Mouse (Mus musculus): ENCODE results near the gene Nid2. TPM values are rescaled to one million over a fixed set of nuclear protein-coding genes. Genes with fewer than 3 reads are reported as not detected.

Gene Nid2
- total RNA-seq, 2 experiments from 2014 or later, result 4.1 to 5.2 TPM

DNA sequence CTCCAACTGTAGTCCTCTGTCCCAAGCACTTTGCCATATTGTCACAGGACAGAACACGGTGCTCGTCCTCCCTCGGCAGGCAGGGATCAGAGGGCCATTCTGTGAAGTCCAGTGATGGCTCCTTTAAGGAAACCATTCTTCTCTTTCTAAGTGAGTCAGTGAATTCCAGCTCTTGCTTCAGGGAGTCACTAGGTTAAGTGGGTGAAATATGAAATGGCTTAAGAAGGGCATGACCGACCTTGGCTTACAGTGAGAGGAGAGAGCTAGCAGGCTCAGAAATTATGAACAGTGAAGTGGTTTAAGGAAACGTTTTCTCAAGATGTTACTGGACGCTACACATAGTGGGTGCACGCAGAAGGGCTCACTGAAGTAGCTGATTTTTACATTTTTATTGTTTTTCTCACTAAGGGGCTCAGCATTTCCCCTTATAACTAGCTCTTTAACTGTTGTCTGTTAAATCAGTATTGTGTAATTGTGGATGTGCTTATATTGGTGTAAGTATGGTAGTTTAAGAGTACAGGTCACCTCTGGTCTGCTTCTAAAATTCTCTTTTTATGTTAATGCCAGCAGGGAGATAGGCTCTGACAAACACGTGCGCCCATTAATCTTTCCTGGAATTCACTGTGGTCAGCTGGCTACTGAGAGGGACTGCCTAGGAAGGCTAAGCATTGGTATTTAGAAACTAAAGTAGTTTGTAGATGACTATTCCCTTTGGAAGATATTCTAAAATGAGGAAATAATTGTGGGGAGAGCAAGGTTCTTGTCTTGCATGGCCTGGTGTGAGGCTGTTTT, 34.9 kb downstream of the Nid2 start:
- no peak for DNase-seq

DNA sequence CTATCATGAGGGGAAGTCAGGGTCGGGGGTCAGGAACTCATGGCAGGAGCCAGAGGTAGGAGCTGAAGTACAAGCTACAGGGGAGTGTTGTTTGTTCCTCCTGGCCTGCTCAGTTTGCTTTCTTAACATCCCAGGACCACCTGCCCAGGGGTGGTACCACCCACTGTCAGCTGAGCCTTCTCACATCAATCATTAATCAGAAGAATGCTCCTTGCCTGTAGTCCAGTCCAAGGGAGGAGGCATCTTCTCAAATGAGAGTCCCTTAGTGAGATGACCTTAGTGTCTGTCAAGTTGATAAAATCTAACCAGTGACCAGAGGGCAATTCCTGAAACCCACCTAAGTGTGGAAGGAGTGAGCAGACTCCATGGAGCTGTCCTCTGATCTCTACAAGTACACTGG, 37.4 kb downstream of the Nid2 start:
- DNase-seq, result no peak

DNA sequence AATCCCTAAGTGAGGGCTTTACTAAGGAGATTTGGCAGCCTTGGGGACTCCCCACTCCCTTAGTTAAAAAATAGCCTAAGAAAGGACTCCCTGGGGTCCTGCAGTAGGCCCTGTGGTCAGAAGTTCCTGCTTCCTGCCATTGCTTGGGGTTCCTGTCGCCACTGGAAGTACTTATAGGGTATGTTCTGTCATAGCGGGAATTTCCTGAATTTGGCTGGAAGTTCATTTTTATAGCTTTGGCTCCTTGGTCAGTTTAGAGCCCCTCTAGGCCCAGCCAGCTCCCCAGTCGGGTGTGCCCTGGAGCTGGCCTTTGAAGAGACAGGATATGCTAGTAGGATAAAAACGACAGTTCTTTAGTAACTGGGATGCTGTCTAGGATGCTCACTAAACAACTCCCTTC, 43.8 kb downstream of the Nid2 start:
- DNase-seq, result no peak

DNA sequence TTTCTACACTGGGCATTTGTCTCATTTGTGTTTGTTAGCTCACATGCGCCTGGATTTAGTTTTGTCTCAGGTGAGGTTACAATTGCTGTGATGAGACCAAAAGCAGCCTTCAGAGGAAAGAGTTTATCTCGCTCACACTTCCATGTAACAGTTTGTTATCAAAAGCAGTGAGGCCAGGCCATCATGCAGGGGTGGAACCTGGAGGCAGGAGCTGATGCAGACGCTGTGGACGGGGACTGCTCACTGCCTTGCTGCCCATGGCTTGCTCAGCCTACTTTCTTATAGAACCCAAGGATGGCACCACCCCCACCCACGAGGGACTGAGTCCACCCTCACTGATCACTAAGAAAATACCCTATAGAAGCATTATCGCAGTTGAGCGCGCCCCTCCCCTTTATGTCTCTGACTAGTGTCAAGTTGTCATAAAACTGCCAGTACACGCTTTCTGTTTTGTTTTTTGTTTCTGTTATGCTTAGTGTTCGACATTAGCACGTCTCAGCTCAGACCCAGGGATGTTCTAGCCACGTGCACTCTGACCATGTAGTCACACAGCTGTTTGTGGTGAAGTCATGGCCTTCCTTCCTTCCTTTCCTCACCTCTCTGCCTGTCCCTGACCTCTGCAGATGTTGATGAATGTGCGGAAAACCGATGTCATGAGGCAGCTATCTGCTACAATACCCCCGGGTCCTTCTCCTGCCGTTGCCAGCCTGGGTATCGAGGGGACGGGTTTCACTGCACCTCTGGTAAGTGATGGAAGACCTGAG, 45.7 kb downstream of the Nid2 start:
- DNase-seq, result no peak

DNA sequence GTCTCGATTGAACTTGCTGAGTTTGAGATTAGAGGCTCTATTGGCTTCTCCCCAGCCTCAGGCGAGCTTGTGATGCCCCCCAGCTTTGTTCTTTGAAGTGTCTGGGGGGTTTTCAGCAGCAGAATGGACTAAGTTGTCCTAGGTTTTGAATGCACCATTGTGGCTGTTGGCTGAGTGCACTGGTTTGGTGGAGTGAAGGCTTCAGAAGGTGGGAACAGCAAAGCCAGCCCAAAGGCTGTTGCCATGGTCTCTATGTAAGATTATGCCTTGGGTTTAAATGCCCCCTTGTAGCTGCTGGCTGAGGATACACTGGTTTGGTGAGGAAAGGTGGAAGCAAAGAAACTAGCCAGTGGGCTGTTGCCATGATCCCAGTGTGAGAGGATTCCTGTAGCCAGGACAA, 49.4 kb downstream of the Nid2 start:
- DNase-seq, result no peak

DNA sequence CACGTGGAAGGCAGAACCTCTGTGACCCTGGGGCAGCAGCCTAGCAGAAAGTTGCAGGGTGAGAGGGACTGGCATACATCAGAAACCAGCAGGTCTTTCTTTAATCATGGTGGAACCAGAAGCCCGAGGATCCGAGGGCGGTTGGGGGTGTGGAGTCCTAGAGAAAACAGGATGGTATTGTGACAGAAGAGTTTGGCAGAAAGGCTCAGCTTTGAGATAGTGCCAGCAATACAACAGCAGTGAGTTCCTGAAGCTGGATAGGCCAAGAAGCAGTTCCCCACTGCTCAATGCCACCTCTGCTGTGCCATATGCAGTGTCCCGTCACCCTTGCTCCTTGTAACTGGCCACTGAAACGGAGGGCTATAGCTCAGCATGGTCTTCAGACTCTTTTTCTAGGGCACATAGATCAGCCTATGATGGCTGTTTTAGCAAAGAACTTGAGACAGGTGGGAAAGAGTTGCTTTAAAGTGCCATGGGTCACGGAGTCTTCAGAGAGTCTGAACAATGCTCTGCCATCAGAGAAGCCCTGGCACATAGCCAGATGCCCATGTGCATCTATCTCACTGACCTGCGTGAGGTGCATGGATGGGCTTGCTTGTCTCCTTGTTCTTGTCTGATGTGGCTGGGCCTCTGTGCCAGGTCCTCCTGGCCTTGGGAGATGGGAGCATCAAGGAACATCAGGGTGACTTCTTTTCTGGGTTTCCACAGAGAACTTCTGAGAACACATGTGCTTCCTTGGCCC, 50.6 kb downstream of the Nid2 start:
- no peak for DNase-seq

DNA sequence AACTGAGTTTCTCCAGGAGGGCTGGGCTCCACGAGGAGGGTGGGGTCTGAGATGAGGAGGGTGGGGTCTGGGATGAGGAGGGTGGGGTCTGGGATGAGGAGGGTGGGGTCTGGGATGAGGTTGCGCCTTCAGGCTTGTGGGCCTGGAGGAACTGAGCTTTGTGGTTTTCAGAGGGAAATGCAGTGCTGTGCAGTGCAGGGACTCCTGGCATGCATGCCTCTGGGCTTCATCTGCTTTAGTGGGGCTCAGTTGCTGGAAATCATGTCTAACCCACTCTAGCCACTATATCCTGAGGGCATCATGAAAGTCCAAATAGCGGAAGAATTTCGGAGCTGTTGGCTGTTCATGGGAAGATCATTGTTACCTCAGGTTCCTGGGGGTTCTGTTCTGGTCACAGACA, 52.2 kb downstream of the Nid2 start:
- DNase-seq, result no peak

DNA sequence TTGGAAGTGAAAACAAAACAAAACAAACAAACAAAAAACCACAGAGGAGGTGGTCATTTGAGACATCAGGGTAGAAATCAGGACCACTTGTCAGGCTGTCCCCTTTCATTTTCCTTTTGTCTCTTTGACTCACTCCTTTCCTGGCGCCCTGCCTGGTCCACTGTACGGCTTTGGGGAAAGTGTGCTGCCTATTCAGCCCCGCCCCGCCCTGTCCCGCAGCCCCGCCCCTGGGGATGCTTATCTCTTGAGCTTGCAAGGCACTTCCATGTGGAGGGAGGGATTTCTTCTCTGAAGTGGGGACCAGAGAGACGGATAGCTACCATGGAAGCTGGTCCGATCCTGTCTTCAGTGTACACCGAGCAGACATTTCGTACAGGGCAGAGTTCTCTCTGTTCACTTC, 52.6 kb downstream of the Nid2 start:
- no peak for DNase-seq

DNA sequence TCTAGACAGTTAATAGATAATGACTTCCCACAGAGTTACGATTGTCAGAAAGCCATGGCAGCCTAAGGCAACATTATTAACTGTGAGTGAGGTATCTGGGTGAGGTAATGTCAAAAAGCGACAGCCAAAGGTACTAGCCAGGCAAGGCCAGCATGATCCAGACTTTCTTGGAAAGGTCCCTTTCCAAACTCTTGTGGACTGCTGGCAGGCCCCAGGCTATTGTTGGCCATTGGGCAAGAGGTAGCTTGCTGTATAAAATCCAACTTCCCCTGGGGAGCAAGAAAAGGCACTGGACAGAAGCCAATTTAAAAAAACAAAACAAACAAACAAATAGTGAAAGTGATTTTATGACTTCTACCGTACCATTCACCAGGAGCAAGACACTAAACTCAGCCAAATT, 56.3 kb downstream of the Nid2 start:
- DNase-seq, result no peak

DNA sequence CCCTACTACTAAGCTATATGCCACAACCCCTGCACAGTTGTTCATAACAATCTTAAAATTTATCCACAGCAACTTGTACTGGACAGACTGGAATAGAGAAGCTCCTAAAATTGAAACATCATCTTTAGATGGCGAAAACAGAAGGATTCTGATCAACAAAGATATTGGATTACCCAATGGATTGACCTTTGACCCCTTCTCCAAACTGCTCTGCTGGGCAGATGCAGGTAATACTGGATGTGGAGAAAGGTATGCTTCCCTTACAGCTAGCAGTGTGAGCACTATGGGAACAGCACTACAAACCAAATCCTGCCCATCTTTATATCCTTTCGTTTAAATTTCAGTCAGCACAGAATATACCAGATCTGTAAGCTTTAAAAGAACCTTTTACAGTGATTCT, 56.8 kb downstream of the Nid2 start:
- DNase-seq, result no peak

DNA sequence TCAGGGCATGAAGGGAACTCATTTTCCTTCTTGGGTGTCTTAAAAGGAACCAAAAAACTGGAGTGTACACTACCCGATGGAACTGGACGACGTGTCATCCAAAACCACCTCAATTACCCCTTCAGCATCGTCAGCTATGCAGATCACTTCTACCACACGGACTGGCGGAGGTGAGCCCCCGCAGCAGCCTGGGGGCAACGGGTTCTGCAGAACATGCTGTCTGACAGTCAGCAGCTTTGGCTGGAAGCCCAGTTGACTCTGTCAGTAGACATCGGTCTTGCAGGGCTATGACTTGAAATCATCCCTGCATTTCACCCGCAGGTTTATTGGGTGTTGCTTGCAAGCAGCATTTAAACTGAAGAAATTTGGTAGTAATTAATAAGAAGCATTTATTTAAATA, 58.9 kb downstream of the Nid2 start:
- no peak for DNase-seq

DNA sequence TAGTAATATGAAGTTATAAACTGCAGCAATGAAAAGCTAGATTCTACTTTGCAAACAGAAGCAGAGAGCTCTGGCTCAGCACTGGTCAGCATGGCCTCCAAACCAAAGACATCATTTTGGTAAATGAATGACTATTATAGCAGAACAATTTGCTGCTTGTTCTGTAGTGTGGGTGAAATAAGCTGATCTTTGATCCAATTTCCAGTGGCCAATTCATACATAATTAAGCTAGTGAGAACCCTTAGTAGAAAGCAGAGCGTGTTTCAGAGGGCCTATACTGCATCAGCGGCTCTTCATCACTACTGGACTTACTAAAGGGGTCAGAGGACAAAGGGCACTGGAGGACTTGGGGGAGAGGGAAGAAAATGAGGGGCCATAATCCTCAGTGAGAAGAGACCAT, 62.0 kb downstream of the Nid2 start:
- DNase-seq, result no peak

DNA sequence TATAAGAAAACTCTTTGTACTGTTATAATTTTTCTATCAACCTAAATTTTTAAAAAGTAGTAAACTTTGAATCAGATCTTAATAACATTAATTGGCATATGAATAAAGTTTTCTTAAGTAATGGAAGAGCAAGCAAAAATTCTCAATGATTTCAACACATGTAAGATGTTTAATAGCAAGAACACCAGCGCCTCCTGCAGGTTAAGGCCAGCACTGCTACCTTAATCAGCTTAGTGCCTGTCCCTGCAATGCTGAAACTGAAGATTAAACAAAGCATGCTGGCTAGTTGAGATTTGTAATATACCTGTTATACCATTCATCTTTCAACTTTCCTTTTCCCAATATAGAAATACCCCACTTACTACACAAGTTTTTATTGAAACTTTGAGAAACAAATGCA, 66.9 kb downstream of the Nid2 start:
- peak; percentile 75 to 77 for DNase-seq

DNA sequence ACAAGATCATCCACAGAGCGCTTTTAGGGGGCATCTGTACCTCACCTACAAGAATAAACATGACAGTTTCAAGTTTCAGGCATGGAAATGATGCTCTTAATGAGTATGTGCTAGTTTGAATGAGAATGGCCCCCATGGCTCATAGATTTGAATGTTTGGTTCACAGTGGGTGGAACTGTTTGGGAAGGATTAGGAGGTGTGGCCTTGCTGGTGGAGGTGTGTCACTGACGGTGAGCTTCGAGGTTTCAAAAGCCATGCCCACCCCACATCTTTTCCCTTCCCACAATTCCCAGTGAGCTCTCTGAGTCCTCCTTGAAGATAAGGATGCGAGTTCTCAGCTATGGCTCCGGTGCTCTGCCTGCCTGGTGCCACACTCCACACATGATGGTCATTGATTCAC, 70.6 kb downstream of the Nid2 start:
- DNase-seq, result no peak

DNA sequence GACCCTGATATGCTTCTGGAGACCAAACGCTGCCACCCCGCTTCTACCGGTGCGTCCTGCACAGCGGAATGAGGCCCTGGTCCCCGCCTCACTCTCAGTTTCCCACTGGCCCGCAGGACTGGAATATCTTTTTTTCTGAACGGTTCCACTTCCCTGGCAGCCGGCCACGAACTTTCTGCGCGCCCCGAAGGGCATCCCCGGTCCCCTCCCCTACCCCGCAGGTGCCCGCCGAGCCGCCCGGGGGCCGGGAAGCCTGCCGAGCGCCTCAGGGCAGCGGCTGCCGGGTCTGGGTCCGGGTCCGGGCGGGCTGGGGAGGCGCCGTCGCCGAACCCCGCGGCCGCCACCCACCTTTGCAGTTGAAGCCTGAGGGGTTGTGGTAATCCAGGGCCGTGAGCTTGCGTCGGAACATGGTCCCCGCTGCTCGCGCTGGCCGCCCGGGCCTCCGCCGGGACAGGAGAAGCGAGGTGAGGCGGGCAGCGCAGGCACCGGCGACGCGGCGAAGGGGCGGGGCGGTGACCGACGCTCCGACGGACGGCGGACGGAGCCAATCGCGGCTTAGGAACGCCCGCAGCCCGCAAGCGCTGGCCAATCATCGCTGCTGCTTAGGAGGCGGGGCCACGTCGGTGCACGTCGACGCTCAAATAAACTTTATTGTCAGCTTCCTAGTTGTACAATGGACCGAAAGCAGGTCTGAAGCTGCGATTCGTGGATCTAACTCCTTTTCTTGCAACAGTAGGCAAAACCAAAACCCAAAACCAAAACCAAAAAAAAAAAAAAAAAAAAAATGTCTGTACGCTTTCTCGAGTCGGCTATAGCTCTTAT, 72.5 kb downstream of the Nid2 start, which contains the start of gene Rtraf:
Gene Rtraf (minus strand): TSS at position 504 of the 822 bp plus-strand sequence.
- DNase-seq, result peak; percentile 89

DNA sequence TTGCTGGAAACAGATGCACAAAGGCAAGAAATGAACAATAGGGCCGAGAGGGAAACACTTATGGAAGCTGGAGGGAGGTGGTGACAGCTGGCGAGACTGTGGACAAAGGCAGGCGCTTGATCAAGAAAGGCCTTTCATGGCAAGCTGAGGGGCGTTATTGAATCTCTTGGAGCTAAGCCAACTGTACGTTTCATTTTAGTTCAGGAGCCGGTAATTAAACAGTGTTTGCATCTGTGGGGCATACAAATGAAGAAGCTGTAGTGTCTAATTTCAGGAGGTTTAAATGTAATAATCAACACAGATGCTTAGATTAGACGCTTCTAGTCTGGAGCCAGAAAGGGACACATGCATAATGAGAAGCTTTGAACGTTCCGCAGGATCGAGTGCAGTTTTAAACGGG, 74.4 kb downstream of the Nid2 start:
- peak in 1 of 2 experiments; percentile 3 for DNase-seq

DNA sequence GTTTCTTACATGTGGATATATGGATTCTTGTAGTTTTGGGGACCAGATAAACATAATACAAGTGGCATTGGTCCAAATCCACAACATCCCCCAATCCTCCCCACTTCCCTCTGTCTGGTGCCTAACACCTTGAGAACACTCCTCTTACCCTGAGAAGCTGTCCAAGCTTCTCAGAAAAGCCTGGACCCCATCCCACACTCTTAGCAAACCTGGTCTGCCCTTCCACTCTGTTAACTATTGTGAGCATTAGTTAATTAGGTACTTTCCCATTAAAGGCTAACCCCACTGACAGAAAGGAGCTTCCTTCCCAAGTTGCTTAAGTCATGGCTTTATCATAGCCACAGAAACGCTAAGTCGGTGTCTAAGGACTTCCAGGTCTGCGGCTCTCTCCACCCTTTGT, 85.2 kb downstream of the Nid2 start:
- DNase-seq, result no peak

DNA sequence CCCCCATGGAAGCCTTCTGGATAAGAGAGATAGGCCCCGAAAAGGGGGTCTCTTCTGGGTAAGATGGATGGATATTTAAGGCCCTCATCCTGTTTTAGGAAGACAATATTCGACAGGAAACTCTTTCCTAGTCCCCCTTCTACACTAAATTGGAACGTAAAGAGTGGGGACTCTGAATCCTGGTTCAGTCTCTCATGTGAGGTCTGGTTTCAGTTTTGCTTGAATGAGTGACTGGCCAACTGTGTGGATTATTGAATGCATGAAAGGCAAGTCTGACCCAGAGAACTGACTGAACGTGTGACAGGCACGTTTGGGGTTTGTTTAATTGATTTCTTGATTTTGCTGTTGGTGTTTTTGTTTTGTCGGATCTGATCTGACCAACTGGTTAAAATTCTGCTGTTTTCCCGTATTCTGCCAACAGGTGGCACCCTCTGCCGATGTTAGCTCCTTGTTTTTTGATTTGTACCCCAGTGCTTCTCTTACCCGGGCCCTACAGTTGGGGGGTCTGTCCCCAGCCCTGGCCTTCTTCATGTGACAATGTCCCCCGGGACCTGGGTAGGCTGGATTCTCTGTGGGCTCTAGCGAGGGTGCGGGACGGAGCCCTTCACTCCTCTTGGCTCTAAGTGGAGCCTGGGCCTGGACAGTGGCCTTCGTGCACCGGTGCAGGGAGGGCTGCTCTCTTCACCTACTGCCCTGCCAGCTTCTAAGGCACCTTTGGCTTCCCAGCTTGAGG, 88.7 kb downstream of the Nid2 start:
- peak; percentile 64 to 76 for DNase-seq

DNA sequence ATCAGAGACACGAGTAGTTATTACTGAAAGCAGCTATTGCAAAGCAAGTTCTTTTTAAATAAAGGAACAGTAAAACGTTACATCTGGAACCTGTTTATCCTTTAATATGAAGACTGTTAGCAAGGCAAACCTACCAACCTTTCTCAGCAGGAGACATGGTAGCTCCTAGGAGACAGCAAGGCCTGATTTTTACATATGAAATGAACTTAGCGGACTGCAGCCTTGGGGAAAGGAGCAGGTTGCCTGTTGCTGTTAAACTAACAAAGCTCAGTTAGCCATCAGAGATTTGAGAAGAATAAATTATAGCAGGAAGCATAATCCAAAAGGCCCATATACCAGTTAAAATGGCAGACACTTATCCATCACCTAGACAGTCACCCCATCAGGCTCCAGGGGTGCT, 102.4 kb downstream of the Nid2 start:
- no peak for DNase-seq

DNA sequence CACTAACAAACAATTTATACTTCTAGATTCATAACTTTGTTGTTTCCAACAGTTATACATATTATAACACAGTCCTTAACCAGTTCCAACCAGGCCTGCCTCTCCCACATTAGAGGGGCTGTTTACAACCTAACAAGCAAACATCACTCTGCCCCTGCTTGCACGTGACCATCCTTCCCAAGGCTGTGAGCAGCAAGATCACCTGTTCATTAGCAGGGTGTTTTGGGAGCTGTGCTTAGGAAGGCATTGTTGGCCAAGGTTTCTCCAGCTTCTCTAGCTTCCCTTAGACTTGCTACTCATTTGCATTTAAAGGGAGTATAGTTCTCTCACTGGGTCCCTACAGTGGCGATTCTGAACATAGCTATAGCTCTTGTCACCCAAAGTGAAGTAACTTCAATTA, 107.2 kb downstream of the Nid2 start:
- no peak for DNase-seq
